Mouse (Mus musculus) myocyte (in vitro differentiated cells): ENCODE data around the gene Akap10.

Experiments
- E2F4 ChIP-seq: IDR thresholded peaks from one replicate; pipeline ENCODE4 v1.6.1; 2011; ENCODE audit warnings: mild to moderate bottlenecking, control low read depth, moderate library complexity; ENCODE audit not compliant: insufficient read depth
- MAX ChIP-seq: IDR thresholded peaks from one replicate; pipeline ENCODE4 v1.6.1; 2011; ENCODE audit warnings: low read depth, mild to moderate bottlenecking, control low read depth
- MYOD1 ChIP-seq, 3 experiments: IDR thresholded peaks; one replicate each; pipeline ENCODE4 v1.6.1; 2011; ENCODE audit warnings: control low read depth in 2 of 3, low read depth in 2 of 3, mild to moderate bottlenecking in 2 of 3, moderate library complexity in 1 of 3; ENCODE audit not compliant: insufficient read length in 2 of 3, control insufficient read depth in 1 of 3
- POLR2A ChIP-seq: IDR thresholded peaks from one replicate; pipeline ENCODE4 v1.6.1; 2011; ENCODE audit warnings: low read depth, mild to moderate bottlenecking, control low read depth, moderate library complexity; ENCODE audit not compliant: insufficient read length
- TCF12 ChIP-seq: IDR thresholded peaks from one replicate; pipeline ENCODE4 v1.6.1; 2011; ENCODE audit warnings: mild to moderate bottlenecking, control low read depth; ENCODE audit not compliant: poor library complexity, insufficient read depth, severe bottlenecking
- USF1 ChIP-seq: IDR thresholded peaks from one replicate; pipeline ENCODE4 v1.6.1; 2011; ENCODE audit warnings: low read depth, mild to moderate bottlenecking, control low read depth, moderate library complexity

GRCm38 (mm10) chr11:61942903-61943302 lies 12.9 kb upstream of the Akap10 start:
- TF ChIP-seq USF1: no peak
- TF ChIP-seq POLR2A: no peak
- no peak for TF ChIP-seq MYOD1 (IDR thresholded peaks at IDR 0.05; ENCODE audit: control insufficient read depth in 1 of 3, insufficient read length in 2 of 3, low read depth in 2 of 3)
- no peak for TF ChIP-seq TCF12
- no peak for TF ChIP-seq MAX
- no peak for TF ChIP-seq E2F4
